Mouse (Mus musculus): ENCODE results near the gene Cip2a. TPM values are rescaled to one million over a fixed set of nuclear protein-coding genes. Genes with fewer than 3 reads are reported as not detected.
A peak's percentile ranks its signal among the peaks of the same experiment; 100 is the strongest.

The Cip2a gene
- 1 to 10 TPM; 1.2 to 1.9 TPM for total RNA-seq (2021)
- 0.07 and 0.30 TPM in 2 replicates for polyA plus RNA-seq (2012; rRNA removed)
- long read RNA-seq = 0 reads

- peak; percentile 92 for DNase-seq
Observed at GRCm38 (mm10) chr16:48993559-48994342, at the start of gene Cip2a, which contains the start of gene Dzip3. Gene Cip2a (plus strand): TSS chr16:48994185. Gene Dzip3 (minus strand): TSS chr16:48994165.

- peak; percentile 35 for DNase-seq
Observed at GRCm38 (mm10) chr16:48972996-48973395, 21.0 kb upstream of the Cip2a start.

GRCm38 (mm10) chr16:48973548-48973947 is 20.4 kb upstream of the Cip2a start:
- no peak for DNase-seq

- no peak for DNase-seq
Observed at GRCm38 (mm10) chr16:48979965-48980364, 14.0 kb upstream of the Cip2a start.

- no peak for DNase-seq
Observed at GRCm38 (mm10) chr16:48985034-48985627, 8.9 kb upstream of the Cip2a start.

- no peak for DNase-seq
Observed at GRCm38 (mm10) chr16:48989700-48990099, 4.3 kb upstream of the Cip2a start.

GRCm38 (mm10) chr16:48992437-48993230 is 1.4 kb upstream of the Cip2a start:
- no peak for DNase-seq

GRCm38 (mm10) chr16:48993231-48993558 is 790 bp upstream of the Cip2a start:
- DNase-seq = no peak

GRCm38 (mm10) chr16:48994343-48994693 is 333 bp downstream of the Cip2a start:
- DNase-seq = no peak

GRCm38 (mm10) chr16:49004151-49004550 is 10.2 kb downstream of the Cip2a start:
- no peak for DNase-seq

- DNase-seq = no peak
Observed at GRCm38 (mm10) chr16:49016620-49017332, 22.8 kb downstream of the Cip2a start.

GRCm38 (mm10) chr16:49035852-49036251 is 41.9 kb downstream of the Cip2a start:
- no peak for DNase-seq

- no peak for DNase-seq
Observed at GRCm38 (mm10) chr16:49037771-49038170, 43.8 kb downstream of the Cip2a start.

- DNase-seq = no peak
Observed at GRCm38 (mm10) chr16:49040554-49041221, 46.7 kb downstream of the Cip2a start.

- no peak for DNase-seq
Observed at GRCm38 (mm10) chr16:49049214-49049613, 55.2 kb downstream of the Cip2a start.

GRCm38 (mm10) chr16:49057186-49057585 is 63.2 kb downstream of the Cip2a start, which contains the start of gene Myh15:
Gene Myh15 (plus strand): TSS chr16:49057486.
- no peak for DNase-seq

Other genes with a start within 250 kb of the Cip2a start
- gene Trat1, start 222.2 kb upstream of the Cip2a start, total RNA-seq (2021) = not detected
- gene Trat1, start 222.2 kb upstream of the Cip2a start, polyA plus RNA-seq (2012; rRNA removed) = not detected in 2 replicates
- not detected for gene Retnlb, start 177.3 kb upstream of the Cip2a start, total RNA-seq (2021)
- gene Retnlb, start 177.3 kb upstream of the Cip2a start, polyA plus RNA-seq (2012; rRNA removed) = not detected in 2 replicates
- 10 to 100 TPM; 14.5 to 36.5 TPM for gene Retnla, start 151.6 kb upstream of the Cip2a start, total RNA-seq (2021)
- gene Retnla, start 151.6 kb upstream of the Cip2a start, polyA plus RNA-seq (2012; rRNA removed) = 23.0 and 26.3 TPM in 2 replicates
- gene Retnlg, start 121.6 kb upstream of the Cip2a start, total RNA-seq (2021) = 1 to 10 TPM in 1 of 2 experiments, under 1 TPM in 1; 0.73 to 1.4 TPM
- 0.44 TPM in 1 of 2 replicates, not detected in the other for gene Retnlg, start 121.6 kb upstream of the Cip2a start, polyA plus RNA-seq (2012; rRNA removed)
- 10 to 100 TPM; 17.0 to 23.9 TPM for gene Dzip3, start within 50 bp of the Cip2a start, total RNA-seq (2021)
- gene Dzip3, start within 50 bp of the Cip2a start, polyA plus RNA-seq (2012; rRNA removed) = 1.3 and 2.1 TPM in 2 replicates
- gene Myh15, start 63.3 kb downstream of the Cip2a start, total RNA-seq (2021) = not detected
- not detected in 2 replicates for gene Myh15, start 63.3 kb downstream of the Cip2a start, polyA plus RNA-seq (2012; rRNA removed)